8 mouse cellular contexts compared by ENCODE assay signal in the genomic region with DNA sequence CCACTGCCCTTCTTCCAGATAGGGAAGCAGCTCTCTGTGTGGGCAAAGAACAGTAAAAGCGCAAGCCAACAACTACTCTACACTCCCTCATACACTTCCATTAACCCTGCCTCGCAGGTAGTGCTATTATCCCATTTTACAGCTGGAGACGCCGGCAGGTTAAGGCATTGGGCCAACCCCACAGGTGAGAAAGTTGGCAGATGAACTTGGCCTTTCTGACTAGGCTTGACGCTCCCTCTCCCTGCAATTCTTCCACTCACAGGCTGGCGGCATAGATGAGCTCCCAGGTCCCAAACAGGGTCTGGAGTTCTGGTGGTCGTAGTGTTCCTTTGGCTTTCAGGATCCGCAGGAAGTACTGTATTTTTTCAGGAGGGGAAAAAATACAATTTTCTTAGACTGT. TPM values are rescaled to one million over a fixed set of nuclear protein-coding genes. Genes with fewer than 3 reads are reported as not detected.
DNase-seq lines count a peak whose midpoint lies in the region; ATAC-seq lines count a peak whose summit lies in the region.

No protein-coding gene starts in this region.

- no peak overlapping the region for H3K27ac ChIP-seq in hindbrain, embryonic 11.5 days (ENCODE audit: low read depth, low read length)
- peak overlapping the region; percentile 79 for H3K27ac ChIP-seq in liver, embryonic 15.5 days (replicated peaks)
- H3K27ac ChIP-seq in stomach, embryonic 16.5 days (ENCODE audit: low read length): peak overlapping the region; percentile 68

- H3K9ac ChIP-seq in hindbrain, embryonic 11.5 days (ENCODE audit: low read depth, low read length): peak overlapping the region; percentile 56
- peak overlapping the region; percentile 93 for H3K9ac ChIP-seq in liver, embryonic 15.5 days
- H3K9ac ChIP-seq in stomach, embryonic 16.5 days (ENCODE audit: low read length): peak overlapping the region; percentile 78

- peak overlapping the region; percentile 54 for H3K4me3 ChIP-seq in hindbrain, embryonic 11.5 days (ENCODE audit: low read depth, low read length)
- peak overlapping the region; percentile 87 for H3K4me3 ChIP-seq in liver, embryonic 15.5 days (replicated peaks)
- H3K4me3 ChIP-seq in stomach, embryonic 16.5 days (replicated peaks; ENCODE audit: low read length): peak overlapping the region; percentile 69

- peak overlapping the region; percentile 74 for H3K4me2 ChIP-seq in hindbrain, embryonic 11.5 days (replicated peaks; ENCODE audit: low read depth, low read length)
- H3K4me2 ChIP-seq in liver, embryonic 15.5 days: peak overlapping the region; percentile 86
- peak overlapping the region; percentile 88 for H3K4me2 ChIP-seq in stomach, embryonic 16.5 days (ENCODE audit: low read depth, low read length)

- no peaks in the 10 kb centered on the region for H3K27me3 ChIP-seq in hindbrain, embryonic 11.5 days (ENCODE audit: control insufficient read depth, insufficient read depth, low read length)
- no peaks in the 10 kb centered on the region; the same call in 1 of the 2 replicates for H3K27me3 ChIP-seq in liver, embryonic 15.5 days
- no peaks in the 10 kb centered on the region for H3K27me3 ChIP-seq in stomach, embryonic 16.5 days (ENCODE audit: control insufficient read depth, insufficient read depth, low read length)

- H3K36me3 ChIP-seq in hindbrain, embryonic 11.5 days (ENCODE audit: control insufficient read depth, insufficient read depth, low read length): no peaks in the 10 kb centered on the region
- H3K36me3 ChIP-seq in liver, embryonic 15.5 days (replicated peaks): peaks cover 28% of the 10 kb centered on the region
- H3K36me3 ChIP-seq in stomach, embryonic 16.5 days (ENCODE audit: control insufficient read depth, insufficient read depth, low read length): 0 out of 2 replicates have a peak, but pooled peaks cover 4% of the 10 kb centered on the region

- 13% methylated on average over 8 of the region's 8 CpGs for WGBS in hindbrain, embryonic 11.5 days
- 4% methylated on average over 8 of the region's 8 CpGs for WGBS in liver, embryonic 15.5 days (ENCODE audit: insufficient replicate concordance)
- 14% methylated on average over 8 of the region's 8 CpGs for WGBS in stomach, embryonic 16.5 days

- H3K4me1 ChIP-seq in hindbrain, embryonic 11.5 days (replicated peaks; ENCODE audit: control insufficient read depth, insufficient read depth, low read length): peaks cover 5% of the 10 kb centered on the region; the same call in 1 of the 2 replicates
- H3K4me1 ChIP-seq in liver, embryonic 15.5 days (replicated peaks): peaks cover 60% of the 10 kb centered on the region
- peaks cover 20% of the 10 kb centered on the region for H3K4me1 ChIP-seq in stomach, embryonic 16.5 days (ENCODE audit: control insufficient read depth, insufficient read depth, low read length)

- peak; percentile 61; the same call in 1 of the 2 replicates for ATAC-seq in hindbrain, embryonic 11.5 days (ENCODE audit: low FRiP score)
- ATAC-seq in liver, embryonic 15.5 days (ENCODE audit: insufficient read depth): peak; percentile 71
- ATAC-seq in stomach, embryonic 16.5 days (ENCODE audit: insufficient read depth, low FRiP score): peak; percentile 10; the same call in 1 of the 2 replicates

- peak; percentile 43 for DNase-seq in left cerebral cortex, postnatal 4 days
- DNase-seq in left cerebral cortex, postnatal 25 days (ENCODE audit: low spot score in 2 of 2): no peak
- DNase-seq in c-Kit-positive CD71-positive TER-119-negative erythroid progenitor cells, embryonic 14.5 days (ENCODE audit: low read depth): peak; percentile 54
- peak; percentile 58 for DNase-seq in hindbrain, embryonic 11.5 days (ENCODE audit: low spot score)
- no peak for DNase-seq in ovary, adult 18-20 months (ENCODE audit: low spot score)
- no peak for DNase-seq in cerebellum, adult 11-12 months

- intact Hi-C loops in left cerebral cortex, postnatal 4 days (cut with DNase I): no loop called here
- intact Hi-C loops in left cerebral cortex, postnatal 25 days (cut with DNase I): no loop called here

- H3K9me3 ChIP-seq in hindbrain, embryonic 11.5 days (ENCODE audit: control insufficient read depth, low read length): no peaks in the 10 kb centered on the region
- no peaks in the 10 kb centered on the region for H3K9me3 ChIP-seq in liver, embryonic 15.5 days (replicated peaks)
- H3K9me3 ChIP-seq in stomach, embryonic 16.5 days (replicated peaks; ENCODE audit: control insufficient read depth, low read length): no peaks in the 10 kb centered on the region

RNA-seq across cellular contexts. Expression of a gene that starts 0.5 kb away (rescaled TPM):
- 1 to 10 TPM; 3.6 to 3.8 TPM for total RNA-seq in left cerebral cortex, postnatal 4 days (2021)
- total RNA-seq in left cerebral cortex, postnatal 25 days (2021): under 1 TPM; 0.37 to 0.96 TPM
- polyA plus RNA-seq in hindbrain, embryonic 11.5 days (2014; fragmentation: Nextera tagmentation; extraction: Ambion mirVana): 34.8 and 37.6 TPM in 2 replicates
- 34.5 and 38.2 TPM in 2 replicates for polyA plus RNA-seq in liver, embryonic 15.5 days (2015; fragmentation: Nextera tagmentation; extraction: Ambion mirVana)
- polyA plus RNA-seq in stomach, embryonic 16.5 days (2015; fragmentation: Nextera tagmentation; extraction: Ambion mirVana): 45.0 and 46.1 TPM in 2 replicates

RNA-seq across cellular contexts. Expression of a gene that starts 6.3 kb away (rescaled TPM):
- 10 to 100 TPM; 29.9 to 34.3 TPM for total RNA-seq in left cerebral cortex, postnatal 4 days (2021)
- total RNA-seq in left cerebral cortex, postnatal 25 days (2021): 10 to 100 TPM; 22.3 to 25.4 TPM
- polyA plus RNA-seq in hindbrain, embryonic 11.5 days (2014; fragmentation: Nextera tagmentation; extraction: Ambion mirVana): 49.1 and 55.4 TPM in 2 replicates
- 33.5 and 34.2 TPM in 2 replicates for polyA plus RNA-seq in liver, embryonic 15.5 days (2015; fragmentation: Nextera tagmentation; extraction: Ambion mirVana)
- polyA plus RNA-seq in stomach, embryonic 16.5 days (2015; fragmentation: Nextera tagmentation; extraction: Ambion mirVana): 106 and 113 TPM in 2 replicates

RNA-seq across cellular contexts. Expression of a gene that starts 7.8 kb away (rescaled TPM):
- under 1 TPM; 0.83 to 0.84 TPM for total RNA-seq in left cerebral cortex, postnatal 4 days (2021)
- total RNA-seq in left cerebral cortex, postnatal 25 days (2021): 1 to 10 TPM in 1 of 2 experiments, not detected in 1; 1.0 TPM
- 0.64 and 0.79 TPM in 2 replicates for polyA plus RNA-seq in hindbrain, embryonic 11.5 days (2014; fragmentation: Nextera tagmentation; extraction: Ambion mirVana)
- 1.3 and 1.9 TPM in 2 replicates for polyA plus RNA-seq in liver, embryonic 15.5 days (2015; fragmentation: Nextera tagmentation; extraction: Ambion mirVana)
- polyA plus RNA-seq in stomach, embryonic 16.5 days (2015; fragmentation: Nextera tagmentation; extraction: Ambion mirVana): 22.3 and 22.9 TPM in 2 replicates

RNA-seq across cellular contexts. Expression of a gene that starts 15.4 kb away (rescaled TPM):
- not detected for total RNA-seq in left cerebral cortex, postnatal 4 days (2021)
- not detected for total RNA-seq in left cerebral cortex, postnatal 25 days (2021)
- polyA plus RNA-seq in hindbrain, embryonic 11.5 days (2014; fragmentation: Nextera tagmentation; extraction: Ambion mirVana): not detected in 2 replicates
- polyA plus RNA-seq in liver, embryonic 15.5 days (2015; fragmentation: Nextera tagmentation; extraction: Ambion mirVana): 0.07 and 0.18 TPM in 2 replicates
- not detected in 2 replicates for polyA plus RNA-seq in stomach, embryonic 16.5 days (2015; fragmentation: Nextera tagmentation; extraction: Ambion mirVana)

RNA-seq across cellular contexts. Expression of a gene that starts 24.6 kb away (rescaled TPM):
- total RNA-seq in left cerebral cortex, postnatal 4 days (2021): 1 to 10 TPM; 4.7 to 5.2 TPM
- 1 to 10 TPM; 8.0 to 8.1 TPM for total RNA-seq in left cerebral cortex, postnatal 25 days (2021)
- 63.7 and 67.2 TPM in 2 replicates for polyA plus RNA-seq in hindbrain, embryonic 11.5 days (2014; fragmentation: Nextera tagmentation; extraction: Ambion mirVana)
- polyA plus RNA-seq in liver, embryonic 15.5 days (2015; fragmentation: Nextera tagmentation; extraction: Ambion mirVana): 34.1 and 47.4 TPM in 2 replicates
- 1,306 and 1,388 TPM in 2 replicates for polyA plus RNA-seq in stomach, embryonic 16.5 days (2015; fragmentation: Nextera tagmentation; extraction: Ambion mirVana)

Comparison
In these comparisons a context has a peak if more than half of its experiments do, and no peak if none do; other contexts are left out.
1. DNase-seq: peak in left cerebral cortex, postnatal 4 days (single experiment), c-Kit-positive CD71-positive TER-119-negative erythroid progenitor cells, embryonic 14.5 days (single experiment) and hindbrain, embryonic 11.5 days (single experiment); none in left cerebral cortex, postnatal 25 days (0 of 2), ovary, adult 18-20 months (single experiment) and cerebellum, adult 11-12 months (single experiment).
2. ATAC-seq: peak in every context shown above with its lines; median percentile 71 in liver, embryonic 15.5 days; 61 in hindbrain, embryonic 11.5 days; 10 in stomach, embryonic 16.5 days.
3. Peak in every context shown above with its lines, with median percentiles within 50 percentile points of each other: H3K4me2 ChIP-seq, H3K4me3 ChIP-seq and H3K9ac ChIP-seq.